Mouse (Mus musculus) c-Kit-positive CD71-negative TER-119-negative erythroid progenitor cells, embryonic 14.5 days (primary cell): ENCODE data around the gene Sobp.
A peak's percentile ranks its signal among the peaks of the same experiment; 100 is the strongest.

Source experiments
- DNase-seq: peaks from one replicate; pipeline ENCODE4 v3.0.0-alpha.2; 2013; ENCODE audit warnings: low read depth

The Sobp gene

GRCm38 (mm10) chr10:43159333-43159732 is 15.0 kb downstream of the Sobp start:
- no peak for DNase-seq

GRCm38 (mm10) chr10:43158917-43159316 is 15.4 kb downstream of the Sobp start:
- no peak for DNase-seq

- no peak for DNase-seq
Observed at GRCm38 (mm10) chr10:43155046-43155560, 19.2 kb downstream of the Sobp start.

GRCm38 (mm10) chr10:43152643-43153042 is 21.7 kb downstream of the Sobp start:
- DNase-seq, result no peak

GRCm38 (mm10) chr10:43148456-43148855 is 25.9 kb downstream of the Sobp start:
- no peak for DNase-seq

- no peak for DNase-seq
Observed at GRCm38 (mm10) chr10:43143173-43143572, 31.2 kb downstream of the Sobp start.

- no peak for DNase-seq
Observed at GRCm38 (mm10) chr10:43134027-43134426, 40.3 kb downstream of the Sobp start.

GRCm38 (mm10) chr10:43128750-43129149 is 45.6 kb downstream of the Sobp start:
- no peak for DNase-seq

GRCm38 (mm10) chr10:43124561-43124960 is 49.8 kb downstream of the Sobp start:
- no peak for DNase-seq

- no peak for DNase-seq
Observed at GRCm38 (mm10) chr10:43124156-43124555, 50.2 kb downstream of the Sobp start.

- DNase-seq, result peak; percentile 12
Observed at GRCm38 (mm10) chr10:43123422-43123821, 50.9 kb downstream of the Sobp start.

- peak; percentile 18 for DNase-seq
Observed at GRCm38 (mm10) chr10:43120688-43121450, 53.5 kb downstream of the Sobp start.

- DNase-seq, result no peak
Observed at GRCm38 (mm10) chr10:43116083-43116927, 58.0 kb downstream of the Sobp start.

- no peak for DNase-seq
Observed at GRCm38 (mm10) chr10:43112296-43112695, 62.0 kb downstream of the Sobp start.

GRCm38 (mm10) chr10:43106616-43107015 is 67.7 kb downstream of the Sobp start:
- no peak for DNase-seq

GRCm38 (mm10) chr10:43106196-43106595 is 68.1 kb downstream of the Sobp start:
- DNase-seq, result no peak

GRCm38 (mm10) chr10:43100513-43100912 is 73.8 kb downstream of the Sobp start:
- no peak for DNase-seq

- no peak for DNase-seq
Observed at GRCm38 (mm10) chr10:43099229-43099628, 75.1 kb downstream of the Sobp start.

GRCm38 (mm10) chr10:43097755-43098154 is 76.6 kb downstream of the Sobp start:
- DNase-seq, result no peak

- no peak for DNase-seq
Observed at GRCm38 (mm10) chr10:43096614-43097013, 77.7 kb downstream of the Sobp start.

- no peak for DNase-seq
Observed at GRCm38 (mm10) chr10:43094537-43094936, 79.8 kb downstream of the Sobp start.

GRCm38 (mm10) chr10:43093440-43093839 is 80.9 kb downstream of the Sobp start:
- no peak for DNase-seq

- no peak for DNase-seq
Observed at GRCm38 (mm10) chr10:43090040-43090439, 84.3 kb downstream of the Sobp start.
